Mouse (Mus musculus) left cerebral cortex, postnatal 36 days (tissue): ENCODE results near the gene Tbc1d9. TPM values are rescaled to one million over a fixed set of nuclear protein-coding genes. Genes with fewer than 3 reads are reported as not detected.

Experiments used
- DNase-seq, 2 experiments: peaks; one replicate each; pipeline ENCODE4 v3.0.0; 2021 to 2022; ENCODE audit warnings: low spot score in 2 of 2, mixed read lengths in 1 of 2
- intact Hi-C: fragments of 180-260 bp; cut with DNase I; formaldehyde crosslinking; loops from one replicate; pipeline ENCODE4 v1.15.1; 2025
- total RNA-seq, 2 experiments: library from RNA; stranded (reverse); gene quantifications; 2 replicates each; pipeline ENCODE4 v1.2.3; 2021

Gene Tbc1d9
- total RNA-seq, 2 experiments from 2014 or later: 98.4 to 106 TPM

- intact Hi-C loops: no loop called here
- DNase-seq: no peak
Observed at GRCm38 (mm10) chr8:83217891-83218290, 52.7 kb downstream of the Tbc1d9 start.

- DNase-seq: no peak
- intact Hi-C loops: no loop called here
Observed at GRCm38 (mm10) chr8:83219392-83219791, 54.2 kb downstream of the Tbc1d9 start.

DNA sequence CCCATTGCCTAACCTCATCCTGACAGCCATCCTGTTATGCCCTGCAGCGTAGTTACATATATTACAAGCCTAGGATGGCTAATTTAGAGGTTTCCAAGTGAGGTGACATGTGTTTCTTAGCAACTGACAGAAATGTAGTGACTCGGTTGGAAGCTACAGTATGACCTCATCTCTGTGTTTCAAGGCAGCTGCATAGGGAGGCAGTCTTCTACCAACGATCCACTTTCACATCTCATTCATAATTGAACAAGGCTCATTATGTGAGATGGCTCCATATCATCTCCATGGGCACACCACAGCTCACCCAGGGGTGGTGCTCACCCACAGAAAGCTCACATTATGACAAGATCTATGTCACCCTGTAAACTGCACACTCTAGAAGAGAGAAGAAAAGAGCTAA lies 55.6 kb downstream of the Tbc1d9 start:
- intact Hi-C loops: no loop called here
- DNase-seq: no peak

DNA sequence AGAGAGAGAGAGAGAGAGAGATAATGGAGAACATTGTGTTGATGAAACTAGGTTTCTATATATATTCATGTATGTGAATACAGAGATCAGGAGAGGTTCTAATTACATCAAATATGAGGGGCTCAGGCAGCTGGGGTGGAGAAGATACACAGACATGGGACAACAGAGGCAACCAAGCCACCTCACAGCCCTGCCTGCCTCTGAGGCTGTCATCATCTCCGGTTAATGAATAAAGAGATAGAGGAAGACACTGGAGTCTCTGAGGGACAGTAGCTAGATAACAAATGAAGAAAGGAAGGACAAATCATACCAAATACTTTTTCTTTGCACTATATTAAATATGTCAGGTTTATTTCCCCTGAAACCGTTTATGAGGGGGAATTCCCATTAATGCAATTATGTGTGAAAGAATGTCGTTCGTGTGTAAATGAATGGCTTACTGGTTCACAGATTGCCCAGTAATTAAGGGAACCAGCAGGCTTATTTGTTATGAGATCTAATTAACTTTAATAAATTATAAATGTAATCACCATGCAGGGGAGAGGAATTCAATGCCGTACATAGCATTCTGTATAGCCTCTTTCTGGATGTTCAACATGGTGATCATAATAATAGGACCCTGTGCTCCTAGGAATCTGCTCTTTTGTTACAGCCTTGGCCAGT lies 59.7 kb downstream of the Tbc1d9 start:
- DNase-seq: no peak
- intact Hi-C loops: no loop called here

GRCm38 (mm10) chr8:83225598-83225997 lies 60.4 kb downstream of the Tbc1d9 start:
- no peak for DNase-seq
- intact Hi-C loops: no loop called here

- DNase-seq: no peak
- intact Hi-C loops: no loop called here
Observed at GRCm38 (mm10) chr8:83227336-83227735, 62.2 kb downstream of the Tbc1d9 start.

GRCm38 (mm10) chr8:83233099-83233498 lies 67.9 kb downstream of the Tbc1d9 start:
- intact Hi-C loops: no loop called here
- DNase-seq: no peak

DNA sequence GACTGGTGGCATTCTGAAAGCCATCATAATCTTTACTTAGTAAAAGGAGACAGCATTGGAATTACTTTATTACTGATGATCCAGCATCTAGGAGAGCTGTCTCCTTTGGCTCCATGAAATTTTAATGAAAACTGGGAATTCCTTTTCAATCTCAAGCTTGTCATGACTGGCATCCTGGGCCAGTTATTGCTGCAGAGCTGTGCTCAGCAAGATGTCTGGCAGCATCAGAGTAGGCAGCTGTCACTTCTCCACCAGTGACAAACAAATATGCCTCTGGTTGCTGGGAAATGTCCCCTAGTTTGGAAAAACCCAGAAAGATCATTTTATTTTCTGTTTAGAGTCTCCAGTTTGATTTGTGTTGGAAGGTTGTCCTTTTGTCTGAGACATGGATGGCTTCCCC lies 74.2 kb downstream of the Tbc1d9 start:
- intact Hi-C loops: no loop called here
- no peak for DNase-seq

DNA sequence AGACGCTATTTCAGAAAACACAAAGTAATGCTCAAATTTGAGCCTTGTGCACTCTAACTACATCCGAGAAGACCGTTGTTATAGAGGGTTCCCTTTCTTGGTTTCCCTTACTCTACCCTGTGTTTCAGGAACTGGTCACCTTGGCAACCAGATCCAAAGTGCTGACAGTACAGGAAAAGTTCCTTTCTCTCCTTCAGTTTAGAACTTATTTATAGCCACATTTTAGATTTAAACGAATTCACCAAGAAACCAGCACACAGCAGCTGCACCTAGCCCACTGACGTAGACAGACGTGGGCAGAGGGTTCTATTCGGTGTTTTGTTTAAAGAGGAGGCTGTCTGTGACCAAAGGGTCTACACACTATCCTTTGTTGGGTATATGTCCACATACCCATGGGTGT lies 79.0 kb downstream of the Tbc1d9 start:
- peak; percentile 50 to 52 for DNase-seq
- intact Hi-C loops: loop anchor here (5.0 kb wide), 1 partner anchor 37 kb away; no protein-coding TSS in a partner anchor

GRCm38 (mm10) chr8:83250858-83251257 lies 85.7 kb downstream of the Tbc1d9 start:
- intact Hi-C loops: loop anchor here (5.0 kb wide), 1 partner anchor 149 kb away; no protein-coding TSS in a partner anchor
- DNase-seq: no peak

- intact Hi-C loops: loop anchor here (5.0 kb wide), 1 partner anchor 149 kb away; no protein-coding TSS in a partner anchor
- no peak for DNase-seq
Observed at GRCm38 (mm10) chr8:83251362-83252246, 86.5 kb downstream of the Tbc1d9 start.

DNA sequence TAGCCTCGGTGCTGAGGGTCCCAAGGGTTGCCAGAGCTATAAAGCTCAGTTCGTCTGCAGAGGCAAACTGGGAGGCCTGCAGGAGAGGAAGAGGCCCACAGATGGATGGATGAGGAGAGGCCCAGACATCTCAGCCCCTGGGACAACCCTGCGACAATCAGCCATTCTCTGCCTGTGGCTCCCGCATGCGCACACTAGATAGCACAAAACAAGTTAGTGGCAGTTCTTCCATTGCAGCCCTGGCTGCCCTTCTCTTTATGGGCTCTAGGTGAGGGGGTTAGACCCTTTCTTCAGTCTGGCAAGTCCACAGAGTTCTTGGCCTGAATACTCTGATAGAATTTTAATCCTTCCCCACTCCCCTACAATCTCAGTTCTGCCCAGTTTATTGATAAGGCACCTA lies 87.6 kb downstream of the Tbc1d9 start:
- intact Hi-C loops: loop anchor here (5.0 kb wide), 1 partner anchor 150 kb away; no protein-coding TSS in a partner anchor
- DNase-seq: no peak

DNA sequence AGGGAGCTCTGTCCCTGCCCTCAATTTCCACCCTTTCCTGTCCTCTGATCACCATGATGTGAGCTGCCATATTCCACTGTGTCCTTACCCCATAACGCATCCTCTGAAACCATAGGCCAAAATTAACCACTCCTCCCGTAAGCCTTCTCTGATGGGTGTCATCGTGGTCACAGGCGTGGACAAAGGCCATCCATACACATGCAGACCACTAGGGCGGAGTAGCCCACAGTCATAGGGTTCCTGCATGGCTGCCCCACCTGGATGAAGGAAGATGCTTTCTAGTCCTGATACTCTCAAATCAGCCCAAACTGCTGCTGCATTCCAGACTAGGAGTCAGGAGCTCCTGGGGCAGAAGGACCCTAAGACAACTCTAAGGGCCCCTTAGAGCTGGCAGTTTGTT lies 92.5 kb downstream of the Tbc1d9 start:
- no peak for DNase-seq
- intact Hi-C loops: loop anchor here (5.0 kb wide), 1 partner anchor 90 kb away; the partner anchor contains the start of genes Gm10645 and Tbc1d9

GRCm38 (mm10) chr8:83260418-83261215 lies 95.5 kb downstream of the Tbc1d9 start:
- intact Hi-C loops: loop anchor here (5.0 to 10.0 kb wide), 2 partner anchors 144 to 163 kb away; no protein-coding TSS in a partner anchor
- peak; percentile 31 to 43 for DNase-seq

DNA sequence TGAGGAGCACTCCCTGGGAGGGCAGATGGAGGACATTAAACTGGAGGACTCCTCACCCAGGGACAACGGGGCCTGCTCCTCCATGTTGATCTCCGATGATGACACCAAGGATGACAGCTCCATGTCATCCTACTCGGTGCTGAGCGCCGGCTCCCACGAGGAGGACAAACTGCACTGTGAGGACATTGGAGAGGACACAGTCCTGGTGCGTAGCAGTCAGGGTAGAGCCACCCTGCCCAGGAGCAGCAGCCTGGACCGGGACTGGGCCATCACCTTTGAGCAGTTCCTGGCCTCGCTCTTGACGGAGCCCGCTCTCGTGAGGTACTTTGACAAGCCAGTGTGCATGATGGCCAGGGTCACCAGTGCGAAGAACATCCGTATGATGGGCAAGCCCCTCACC lies 106.0 kb downstream of the Tbc1d9 start:
- intact Hi-C loops: no loop called here

DNA sequence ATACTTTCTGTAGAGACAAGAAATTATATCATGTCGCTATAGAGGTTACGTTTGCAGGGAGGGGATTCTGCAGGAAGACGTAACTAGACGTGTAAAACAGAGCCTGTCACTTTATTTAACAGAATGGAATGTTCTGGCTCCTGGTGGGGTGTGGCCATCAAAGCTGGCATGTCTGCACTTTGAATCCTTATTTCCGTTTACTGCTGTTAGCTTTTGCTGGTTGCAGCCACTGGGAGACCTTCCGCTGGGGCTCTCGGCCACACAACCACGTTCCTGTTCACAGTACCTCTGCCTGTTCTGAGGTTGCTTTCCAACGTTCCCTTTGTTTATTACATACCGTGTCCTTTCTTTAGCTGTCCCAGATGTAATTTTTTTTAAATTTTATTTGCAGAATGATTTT lies 107.3 kb downstream of the Tbc1d9 start:
- intact Hi-C loops: no loop called here
- no peak for DNase-seq

More for the DNA sequence above, 106.0 kb downstream of the Tbc1d9 start:
- no peak for DNase-seq

DNA sequence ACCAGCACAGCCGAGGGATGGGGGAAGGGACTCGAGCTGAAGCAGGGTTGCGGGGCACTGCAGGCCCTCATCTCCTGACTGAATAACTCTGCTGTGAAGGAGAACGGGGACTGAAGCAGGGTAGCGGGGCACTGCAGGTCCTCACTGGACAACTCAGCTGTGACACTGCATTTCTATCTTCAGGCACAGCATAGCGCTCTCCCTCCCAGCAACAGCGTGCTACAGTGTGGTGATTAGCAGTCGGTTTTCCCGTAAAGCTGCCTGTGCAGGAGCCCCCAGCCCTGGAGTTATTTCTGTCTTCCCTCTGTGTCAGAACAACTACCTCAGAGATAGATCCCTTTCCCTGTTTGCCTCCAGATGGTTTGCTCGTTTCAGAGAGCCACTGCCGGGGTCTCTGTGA lies 109.3 kb downstream of the Tbc1d9 start:
- no peak for DNase-seq
- intact Hi-C loops: no loop called here

DNA sequence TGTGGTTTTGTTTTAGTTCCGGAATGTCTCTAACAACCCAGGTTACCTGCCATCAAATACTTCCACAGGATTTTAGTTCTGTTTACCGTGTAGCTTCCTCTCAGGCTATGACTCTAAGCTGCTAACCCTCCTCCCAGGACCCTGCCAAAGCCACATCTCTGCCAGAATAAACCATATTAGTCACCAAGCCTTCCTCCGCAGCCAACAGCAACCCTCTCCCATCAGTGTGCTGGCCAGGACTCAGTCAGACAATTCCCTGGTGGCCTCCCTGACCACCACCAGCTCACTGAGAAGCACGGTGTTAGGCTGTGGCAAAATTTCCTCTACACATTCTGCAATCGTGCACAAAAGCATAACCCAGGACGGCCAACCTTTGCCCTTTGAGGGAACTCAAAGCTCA lies 113.3 kb downstream of the Tbc1d9 start:
- intact Hi-C loops: no loop called here
- DNase-seq: no peak

DNA sequence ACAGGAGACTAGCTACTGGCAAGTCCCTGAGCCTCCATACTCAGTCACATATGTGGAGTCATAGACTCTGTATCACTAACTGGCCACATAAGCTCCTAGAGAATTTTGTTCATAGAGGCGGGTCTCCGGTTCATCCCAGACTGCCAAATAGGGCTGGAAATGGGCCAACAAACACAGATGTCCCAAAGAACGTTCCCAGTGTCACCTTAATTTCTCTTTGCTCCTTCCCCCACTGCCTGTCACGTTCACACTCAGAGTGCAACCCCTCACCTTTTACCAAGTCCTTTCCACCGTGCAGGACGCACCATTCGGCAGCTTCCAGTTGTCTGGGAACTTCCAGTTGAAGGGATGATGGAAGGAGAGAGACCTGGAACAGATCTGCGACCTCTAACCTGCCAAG lies 120.2 kb downstream of the Tbc1d9 start:
- intact Hi-C loops: no loop called here
- no peak for DNase-seq

- DNase-seq: no peak
- intact Hi-C loops: no loop called here
Observed at GRCm38 (mm10) chr8:83290176-83290575, 125.0 kb downstream of the Tbc1d9 start, which contains the start of gene Ucp1. Gene Ucp1 (plus strand): TSS chr8:83290352.
